ENCODE assay signal across 23 mouse cellular contexts in the genomic region with DNA sequence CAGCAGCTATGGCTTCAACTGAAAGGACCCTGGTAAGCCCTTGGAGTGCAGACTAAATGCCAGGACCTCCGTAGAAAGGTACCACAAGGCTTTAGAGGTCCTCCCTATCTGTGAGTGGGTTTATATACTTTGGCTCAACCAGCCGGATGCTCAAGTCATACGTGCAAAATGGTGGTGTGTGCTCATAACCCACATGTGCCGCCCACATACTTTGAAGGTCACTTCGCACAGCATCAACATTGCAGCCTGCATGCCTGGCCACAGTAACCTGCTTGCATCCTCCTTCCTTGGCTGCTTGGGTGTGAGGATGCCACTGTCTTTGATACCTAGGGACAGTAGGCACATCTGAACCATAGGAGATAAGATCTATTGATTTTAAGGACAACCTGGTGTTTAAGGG. TPM values are rescaled to one million over a fixed set of nuclear protein-coding genes. Genes with fewer than 3 reads are reported as not detected.
DNase-seq lines count a peak whose midpoint lies in the region; ATAC-seq and TF ChIP-seq lines count a peak whose summit lies in the region.
"Had no signal": no experiment of that assay in that cellular context is flagged by ENCODE, and none has a peak within 500 bp of the region (broad histone marks: within the 10 kb centered on the region; RNA-seq: fewer than 3 reads in every experiment).

No protein-coding gene starts in this region.

- H3K36me3 ChIP-seq in liver, postnatal 0 days (replicated peaks; ENCODE audit: insufficient read depth, low read length) = no peaks in the 10 kb centered on the region
- no peaks in the 10 kb centered on the region for H3K36me3 ChIP-seq in embryonic facial prominence, embryonic 10.5 days (replicated peaks)
- H3K36me3 ChIP-seq in stomach, postnatal 0 days (ENCODE audit: control insufficient read depth, insufficient read depth, low read length) = no peaks in the 10 kb centered on the region
- H3K36me3 ChIP-seq: embryonic facial prominence, embryonic 13.5 days; forebrain, embryonic 10.5 days; heart, embryonic 12.5 days; hindbrain, embryonic 12.5 days had no signal

- no peaks in the 10 kb centered on the region for H3K9me3 ChIP-seq in liver, postnatal 0 days (ENCODE audit: low read length)
- H3K9me3 ChIP-seq in embryonic facial prominence, embryonic 10.5 days = no peaks in the 10 kb centered on the region
- H3K9me3 ChIP-seq in stomach, postnatal 0 days (ENCODE audit: control insufficient read depth, low read length) = no peaks in the 10 kb centered on the region
- H3K9me3 ChIP-seq: embryonic facial prominence, embryonic 13.5 days; forebrain, embryonic 10.5 days; forebrain, embryonic 13.5 days; heart, embryonic 12.5 days; hindbrain, embryonic 12.5 days had no signal

- no peak for DNase-seq in liver, postnatal 0 days
- DNase-seq in liver = no peak
- DNase-seq in embryonic facial prominence, embryonic 10.5 days (ENCODE audit: low spot score) = no peak
- DNase-seq in induced T-regulatory cell, adult 2 months (ENCODE audit: low read depth) = peak; percentile 57
- DNase-seq in stomach, postnatal 0 days (ENCODE audit: low spot score) = no peak
- no peak for DNase-seq in urinary bladder, postnatal 14 days (ENCODE audit: low spot score)
- no peak for DNase-seq in cerebellum, adult 11 months
- DNase-seq: cerebellum, adult 2 months; cerebellum, adult 9-11 months; cerebellum, postnatal 25 days; gastrocnemius, postnatal 10 days; gastrocnemius, postnatal 36 days had no signal

- no peak overlapping the region for H3K4me3 ChIP-seq in liver, postnatal 0 days (ENCODE audit: low read depth, low read length)
- H3K4me3 ChIP-seq in embryonic facial prominence, embryonic 10.5 days = no peak overlapping the region
- no peak overlapping the region for H3K4me3 ChIP-seq in stomach, postnatal 0 days (ENCODE audit: low read depth, low read length)
- H3K4me3 ChIP-seq: embryonic facial prominence, embryonic 13.5 days; forebrain, embryonic 10.5 days; forebrain, embryonic 13.5 days; heart, embryonic 12.5 days; hindbrain, embryonic 12.5 days had no signal

- 74% methylated on average over 5 of the region's 5 CpGs for WGBS in liver, postnatal 0 days (ENCODE audit: insufficient replicate concordance)
- WGBS in embryonic facial prominence, embryonic 10.5 days = 95% methylated on average over 5 of the region's 5 CpGs
- 93% methylated on average over 5 of the region's 5 CpGs for WGBS in stomach, postnatal 0 days

- H3K27me3 ChIP-seq in liver, postnatal 0 days (ENCODE audit: insufficient read depth, low read length) = no peaks in the 10 kb centered on the region
- no peaks in the 10 kb centered on the region for H3K27me3 ChIP-seq in embryonic facial prominence, embryonic 10.5 days (replicated peaks; ENCODE audit: low read depth, poor library complexity, severe bottlenecking)
- no peaks in the 10 kb centered on the region for H3K27me3 ChIP-seq in stomach, postnatal 0 days (ENCODE audit: control insufficient read depth, insufficient read depth, low read length)
- H3K27me3 ChIP-seq: embryonic facial prominence, embryonic 13.5 days; forebrain, embryonic 13.5 days; heart, embryonic 12.5 days; hindbrain, embryonic 12.5 days had no signal

- no peak for ATAC-seq in liver, postnatal 0 days
- ATAC-seq in stomach, postnatal 0 days (ENCODE audit: low FRiP score, low TSS enrichment) = no peak
- ATAC-seq: activated CD4-positive, CD25-positive, alpha-beta regulatory T cell, adult 4 months; CD4-positive, CD25-positive, alpha-beta regulatory T cell, adult 4 months; forebrain, embryonic 13.5 days; forebrain, embryonic 16.5 days; hindbrain, embryonic 16.5 days; inflammation-experienced regulatory T-cells, adult 6 months; intestine, embryonic 16.5 days had no signal

- H3K4me1 ChIP-seq in liver, postnatal 0 days (ENCODE audit: insufficient read depth) = peaks cover 48% of the 10 kb centered on the region
- peaks cover 50% of the 10 kb centered on the region for H3K4me1 ChIP-seq in embryonic facial prominence, embryonic 10.5 days
- peaks cover 18% of the 10 kb centered on the region for H3K4me1 ChIP-seq in stomach, postnatal 0 days (replicated peaks; ENCODE audit: control insufficient read depth, insufficient read depth)

- H3K27ac ChIP-seq in liver, postnatal 0 days (ENCODE audit: low read depth) = 0 out of 2 replicates have a peak overlapping the region, but pooled peaks have one; percentile 16
- peak overlapping the region; percentile 2; the same call in 1 of the 2 replicates for H3K27ac ChIP-seq in embryonic facial prominence, embryonic 10.5 days (replicated peaks)
- peak overlapping the region; percentile 92 for H3K27ac ChIP-seq in stomach, postnatal 0 days (replicated peaks)
- H3K27ac ChIP-seq: forebrain, embryonic 10.5 days; forebrain, embryonic 13.5 days; hindbrain, embryonic 12.5 days had no signal

- TF ChIP-seq CTCF in liver, postnatal 0 days (IDR thresholded peaks at IDR 0.05; ENCODE audit: low read depth) = no peak
- no peak for TF ChIP-seq CTCF in stomach, postnatal 0 days (IDR thresholded peaks at IDR 0.05; ENCODE audit: low read depth)

- no peak overlapping the region for H3K9ac ChIP-seq in liver, postnatal 0 days (replicated peaks)
- no peak overlapping the region for H3K9ac ChIP-seq in stomach, postnatal 0 days (ENCODE audit: low read length)
- H3K9ac ChIP-seq: embryonic facial prominence, embryonic 13.5 days; forebrain, embryonic 13.5 days; heart, embryonic 12.5 days; hindbrain, embryonic 12.5 days had no signal

- TF ChIP-seq EP300 in liver, postnatal 0 days (IDR thresholded peaks at IDR 0.05; ENCODE audit: low read depth) = no peak
- TF ChIP-seq EP300 in stomach, postnatal 0 days (optimal IDR thresholded peaks at IDR 0.05) = no peak

- no peak overlapping the region for H3K4me2 ChIP-seq in liver, postnatal 0 days (ENCODE audit: low read depth, low read length)
- H3K4me2 ChIP-seq in stomach, postnatal 0 days (replicated peaks; ENCODE audit: low read depth) = no peak overlapping the region
- H3K4me2 ChIP-seq: embryonic facial prominence, embryonic 13.5 days; forebrain, embryonic 13.5 days; heart, embryonic 12.5 days; hindbrain, embryonic 12.5 days had no signal

RNA-seq across cellular contexts. Expression of a gene that starts 26.7 kb away (rescaled TPM):
- 7.8 and 8.1 TPM in 2 replicates for polyA plus RNA-seq in liver, postnatal 0 days (2015; fragmentation: Nextera tagmentation; extraction: Ambion mirVana)
- polyA plus RNA-seq in embryonic facial prominence, embryonic 10.5 days (2016; fragmentation: Nextera tagmentation; extraction: Ambion mirVana) = 12.7 and 15.5 TPM in 2 replicates
- polyA plus RNA-seq in stomach, postnatal 0 days (2015; fragmentation: Nextera tagmentation; extraction: Ambion mirVana) = 18.2 and 19.8 TPM in 2 replicates

Comparison
In these comparisons a context has a peak if more than half of its experiments do, and no peak if none do; other contexts are left out.
1. H3K27ac ChIP-seq: peak in every context shown above with its lines; median percentile 92 in stomach, postnatal 0 days; 16 in liver, postnatal 0 days; 2 in embryonic facial prominence, embryonic 10.5 days.